Mouse (Mus musculus) thymus, postnatal 25 days (tissue): ENCODE measurements around the gene Fzd10.

ENCODE experiments used
- DNase-seq: peaks from one replicate; pipeline ENCODE4 v3.0.0; 2022

Fzd10 gene

DNA sequence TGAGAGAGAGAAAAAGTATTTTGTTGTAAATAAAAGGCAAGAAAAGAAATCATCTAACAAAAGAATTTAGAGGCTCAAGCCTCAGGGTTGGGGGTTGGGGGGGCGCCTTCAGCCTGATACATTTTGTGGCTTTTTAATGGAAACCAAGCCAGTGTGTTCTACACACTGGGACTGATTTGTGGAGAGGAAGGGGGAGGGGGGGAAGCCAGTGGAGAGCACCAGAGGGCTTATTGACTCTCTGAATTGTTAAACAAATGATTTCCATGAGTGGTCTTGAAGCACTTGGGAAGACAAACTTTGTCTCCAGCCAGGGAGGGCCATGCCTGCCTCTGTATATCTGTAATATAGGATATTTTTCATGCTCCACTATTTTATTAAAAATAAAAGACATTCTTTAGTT, 3.0 kb downstream of the Fzd10 start:
- DNase-seq: no peak

- DNase-seq: no peak
These were observed 6.0 kb downstream of the Fzd10 start for GRCm38 (mm10) chr5:128606596-128606995.

GRCm38 (mm10) chr5:128609091-128609490, 8.4 kb downstream of the Fzd10 start:
- no peak for DNase-seq

DNA sequence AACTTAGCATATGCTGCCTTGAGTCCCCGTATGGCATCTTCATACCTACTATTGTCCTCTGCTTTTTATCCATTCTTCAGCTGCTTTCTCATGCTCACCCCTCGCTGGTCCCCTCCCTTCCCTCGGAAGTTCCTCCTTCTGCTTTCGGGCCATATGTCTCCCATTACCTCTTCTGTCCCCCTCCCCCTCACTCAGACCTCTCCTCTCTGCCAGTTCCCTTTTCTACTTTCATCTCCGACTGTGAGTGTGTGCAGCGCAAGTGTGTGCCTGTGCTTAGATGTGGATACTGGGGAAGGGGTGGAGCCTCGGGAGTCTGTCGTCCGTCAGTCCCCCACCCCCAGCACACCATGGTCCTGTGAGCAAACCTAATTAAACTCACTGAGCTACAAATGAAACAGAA, 17.0 kb downstream of the Fzd10 start:
- no peak for DNase-seq

- DNase-seq: no peak
These were observed 19.3 kb downstream of the Fzd10 start for GRCm38 (mm10) chr5:128619987-128620386.

DNA sequence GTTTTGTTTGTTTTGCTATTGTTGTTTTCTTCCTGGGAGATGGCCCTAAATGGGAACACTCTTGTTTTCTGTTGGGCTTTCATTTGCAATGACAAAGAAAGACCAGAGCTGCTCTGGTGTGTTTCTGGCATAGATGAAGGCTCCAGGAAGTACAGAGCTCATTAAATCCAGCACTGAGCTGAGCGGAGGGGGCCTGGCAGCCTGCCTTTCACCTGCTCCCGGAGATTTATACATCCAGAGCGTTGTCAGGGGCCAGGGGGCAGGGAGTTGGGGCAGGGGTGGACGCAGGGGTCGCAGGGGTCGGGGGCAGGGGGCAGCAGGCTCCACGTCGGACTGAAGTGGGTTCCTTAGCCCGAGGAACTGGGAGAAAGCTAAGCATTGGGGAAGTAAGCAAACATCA, 19.8 kb downstream of the Fzd10 start:
- no peak for DNase-seq

DNA sequence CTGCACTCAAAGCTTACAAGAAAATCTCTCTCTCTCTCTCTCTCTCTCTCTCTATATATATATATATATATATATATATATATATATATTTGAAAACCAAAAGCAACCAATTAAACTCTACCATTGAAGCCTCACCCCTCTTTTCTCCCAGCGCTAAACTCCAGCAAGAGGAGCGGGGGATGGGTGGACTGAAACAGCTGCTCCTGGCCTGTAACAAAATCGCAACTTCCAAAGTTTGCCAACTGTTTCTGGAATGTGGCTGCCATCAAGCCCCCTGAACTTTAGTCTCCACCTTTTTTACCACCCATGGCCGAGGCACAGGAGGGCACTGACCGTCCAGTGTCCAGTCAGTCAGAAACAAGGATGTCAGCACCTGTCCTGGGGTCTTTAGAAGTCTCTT, 27.1 kb downstream of the Fzd10 start:
- DNase-seq: no peak

- DNase-seq: peak; percentile 53
These were observed 36.0 kb downstream of the Fzd10 start for GRCm38 (mm10) chr5:128636648-128637047.

- peak; percentile 43 for DNase-seq
These were observed 36.7 kb downstream of the Fzd10 start for GRCm38 (mm10) chr5:128637071-128638015.

DNA sequence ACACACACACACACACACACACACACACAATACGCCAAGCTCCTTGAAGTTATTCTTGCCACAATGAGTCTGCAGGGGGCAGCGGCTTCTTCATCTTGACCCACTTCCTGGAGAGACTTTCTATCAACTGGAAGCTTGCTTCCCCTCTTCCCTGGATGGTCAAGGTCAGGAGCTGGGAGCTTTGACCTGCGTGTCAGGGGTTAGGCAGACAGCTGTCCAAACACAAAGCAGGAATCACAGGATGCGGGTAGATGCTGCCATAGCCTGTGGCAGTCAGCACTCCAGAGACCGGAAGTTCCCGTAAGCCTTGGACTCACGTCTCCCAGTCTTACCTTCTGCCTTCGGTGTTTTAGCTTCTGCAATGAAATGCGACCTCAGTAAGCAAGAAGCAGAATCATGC, 38.1 kb downstream of the Fzd10 start:
- peak; percentile 40 for DNase-seq

DNA sequence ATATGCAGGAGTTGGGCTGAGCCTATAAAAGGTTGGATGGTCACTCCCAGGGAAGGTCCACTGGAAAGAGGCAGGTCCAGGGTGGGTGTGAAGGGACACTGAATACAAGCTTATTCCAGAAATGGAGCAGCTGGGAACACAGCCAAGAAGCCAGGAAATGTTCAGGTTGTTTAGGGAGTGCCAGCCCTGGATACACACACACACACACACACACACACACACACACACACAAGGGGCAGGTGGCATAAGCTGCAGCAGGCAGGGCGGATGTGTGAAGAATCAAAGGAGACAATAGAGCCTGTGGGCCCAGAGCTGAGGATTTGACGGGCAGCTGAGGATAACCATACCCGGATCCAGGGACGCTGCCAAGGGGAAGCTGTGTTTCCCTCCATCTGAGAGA, 42.4 kb downstream of the Fzd10 start:
- no peak for DNase-seq

GRCm38 (mm10) chr5:128645720-128646119, 45.1 kb downstream of the Fzd10 start:
- DNase-seq: no peak

DNA sequence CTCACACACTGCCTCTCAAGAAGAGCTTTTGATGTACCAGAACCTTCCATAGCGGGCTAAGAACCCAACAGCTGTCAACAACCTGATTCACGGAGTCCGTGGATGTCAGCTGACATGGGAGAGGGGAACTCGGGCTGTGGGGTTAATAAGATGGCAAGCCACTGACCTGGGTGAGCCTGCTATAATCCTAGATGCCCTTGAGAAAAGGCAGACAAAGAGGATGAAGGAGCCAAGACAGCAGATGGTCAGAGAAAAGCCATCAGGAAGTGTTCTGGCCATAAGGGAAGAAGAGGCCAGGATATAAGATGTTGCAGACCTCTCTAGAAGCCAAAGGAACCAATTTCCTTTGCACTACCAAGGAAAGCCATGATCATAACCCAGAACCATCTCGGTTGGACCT, 45.6 kb downstream of the Fzd10 start:
- no peak for DNase-seq

DNA sequence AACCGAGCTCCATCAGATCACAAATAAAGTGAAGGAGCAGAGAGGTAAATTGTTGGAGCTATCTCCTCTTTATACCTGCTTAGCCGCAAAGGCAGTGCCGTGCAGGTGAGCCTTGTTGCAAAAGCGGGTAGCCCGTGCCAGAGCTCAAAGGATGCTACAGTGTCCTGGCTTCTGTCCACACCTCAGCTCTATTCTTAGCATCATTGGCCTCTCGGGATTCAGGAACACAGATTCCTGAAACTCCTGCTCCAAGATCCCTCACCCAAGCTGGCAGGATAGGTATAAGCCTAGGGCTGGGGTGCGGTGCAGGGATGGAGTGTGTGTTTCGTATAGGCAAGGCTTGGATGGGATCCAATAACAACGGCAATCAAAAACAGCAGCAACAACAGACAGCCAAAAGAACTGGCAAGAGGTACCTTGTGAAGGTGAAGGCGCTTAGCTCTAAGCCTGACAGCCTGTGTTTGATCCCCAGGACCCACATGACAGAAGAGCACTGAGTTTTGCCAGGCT, 46.6 kb downstream of the Fzd10 start:
- no peak for DNase-seq

GRCm38 (mm10) chr5:128649336-128649897, 48.8 kb downstream of the Fzd10 start:
- DNase-seq: no peak
